Mouse (Mus musculus): ENCODE results near the gene Sdccag8.

DNA sequence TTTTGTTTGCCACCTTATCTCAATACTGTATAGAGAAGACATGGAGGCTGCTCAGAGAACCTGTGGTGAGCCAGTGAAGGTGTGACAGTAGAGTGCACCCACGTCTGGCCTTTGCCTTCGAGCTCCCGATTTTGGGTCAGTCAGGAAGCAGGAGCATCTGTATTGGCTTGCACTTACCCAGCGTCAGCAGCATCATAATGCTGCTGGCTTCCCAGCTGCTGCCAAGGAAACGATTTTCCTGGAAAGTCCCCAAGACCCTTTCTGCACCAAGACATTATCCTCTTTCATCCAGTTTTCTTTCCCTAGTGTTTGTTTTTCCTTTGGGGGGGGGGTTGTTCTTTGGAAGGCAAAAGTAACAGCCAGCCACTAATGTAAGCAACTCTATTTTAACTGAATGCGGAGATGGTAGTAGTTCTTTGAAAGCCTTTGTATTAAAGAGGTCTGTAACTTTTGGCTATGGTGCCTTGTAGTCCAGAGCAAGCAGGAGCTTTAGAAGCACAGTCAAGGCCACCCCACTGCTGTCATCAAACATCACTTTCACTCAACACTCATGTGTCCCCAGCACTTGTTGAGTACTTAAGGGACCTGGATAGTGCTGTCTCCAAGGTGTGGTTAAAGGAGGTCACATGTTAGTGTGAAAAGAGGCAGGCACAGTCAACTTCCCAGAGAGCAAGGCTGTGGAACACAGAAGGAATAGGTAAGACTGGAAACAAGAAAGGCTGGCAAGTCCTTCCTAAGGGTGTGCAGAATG, 172.7 kb downstream of the Sdccag8 start:
- TF ChIP-seq POLR2A (IDR thresholded peaks at IDR 0.05; ENCODE audit: extremely low read depth, insufficient read depth, low read length) = no peak
- no peak for TF ChIP-seq CTCF (IDR thresholded peaks at IDR 0.05; ENCODE audit: low read depth, low read length)

All from liver, adult 2 months (tissue).